Mouse (Mus musculus): ENCODE results near the gene Ndst2. TPM values are rescaled to one million over a fixed set of nuclear protein-coding genes. Genes with fewer than 3 reads are reported as not detected.

Ndst2 gene
- polyA plus RNA-seq, 1 experiment from 2014 or later: 25.6 TPM

DNA sequence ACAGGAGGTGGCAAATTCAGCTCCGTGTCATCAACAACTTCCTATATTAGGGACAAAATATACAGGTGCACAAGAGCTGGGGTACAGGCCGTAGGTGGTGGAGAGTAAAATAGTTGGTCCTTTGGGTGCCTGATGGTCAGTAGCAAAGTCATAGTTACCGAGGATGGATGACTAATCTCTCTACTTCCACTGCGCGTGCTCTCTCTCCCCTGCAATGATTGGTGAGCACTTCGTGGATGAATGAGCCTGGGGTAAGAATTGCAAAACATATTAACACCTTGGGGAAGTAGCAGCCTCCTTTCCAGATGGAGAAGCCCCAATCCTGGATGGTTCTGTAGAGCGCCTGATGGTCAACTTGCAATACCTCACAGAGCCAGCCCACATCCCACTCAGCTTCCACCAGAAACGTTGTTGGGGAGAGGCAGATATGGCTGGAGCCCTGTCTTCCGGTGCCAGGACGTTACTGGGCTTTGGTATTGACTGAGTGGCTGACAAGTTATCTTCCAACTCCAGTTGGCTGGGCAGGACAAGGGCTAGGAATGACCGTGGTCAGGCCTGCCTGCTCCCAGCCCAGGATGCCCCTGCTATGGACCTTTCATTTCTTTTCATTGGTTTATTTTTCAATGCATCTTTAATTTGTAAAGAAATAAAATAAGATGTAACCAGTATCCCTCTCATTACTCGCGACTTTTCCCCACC, 40.0 kb downstream of the Ndst2 start:
- Histone ChIP-seq H3K4me1 (ENCODE audit: control insufficient read depth, insufficient read depth, low read length) (peaks cover 19% of the 10 kb centered on the region), H3K36me3 (ENCODE audit: control insufficient read depth, insufficient read depth, low read length) (peaks cover 17% of the 10 kb centered on the region; the same call in 1 of the 2 replicates), H3K27me3 (ENCODE audit: control insufficient read depth, insufficient read depth, low read length) (no peaks in the 10 kb centered on the region), H3K9me3 (ENCODE audit: control insufficient read depth, low read length) (no peaks in the 10 kb centered on the region), H3K27ac (replicated peaks; ENCODE audit: low read depth, low read length) (peak overlapping the region; percentile 93), H3K4me2 (ENCODE audit: low read depth, severe bottlenecking) (peak overlapping the region; percentile 75), H3K9ac (ENCODE audit: low read length) (peak overlapping the region; percentile 83), H3K4me3 (ENCODE audit: low read depth, low read length) (peak overlapping the region; percentile 72)
- 49% methylated on average over 13 of the region's 13 CpGs for WGBS
- peak; percentile 37 for ATAC-seq (ENCODE audit: insufficient number of reproducible peaks, low FRiP score, low TSS enrichment, low read depth)
- DNase-seq (ENCODE audit: low spot score): no peak

- WGBS: 95% methylated on average over 10 of the region's 10 CpGs
- H3K4me2 ChIP-seq (ENCODE audit: low read depth, severe bottlenecking): no peak overlapping the region
- H3K36me3 ChIP-seq (ENCODE audit: control insufficient read depth, insufficient read depth, low read length): peaks cover 23% of the 10 kb centered on the region; the same call in 1 of the 2 replicates
- H3K27ac ChIP-seq (replicated peaks; ENCODE audit: low read depth, low read length): no peak overlapping the region
- ATAC-seq (ENCODE audit: insufficient number of reproducible peaks, low FRiP score, low TSS enrichment, low read depth) (no peak), DNase-seq (ENCODE audit: low spot score) (no peak)
- no peak overlapping the region for H3K9ac ChIP-seq (ENCODE audit: low read length)
- H3K4me3 ChIP-seq (ENCODE audit: low read depth, low read length): no peak overlapping the region
- H3K27me3 ChIP-seq (ENCODE audit: control insufficient read depth, insufficient read depth, low read length): no peaks in the 10 kb centered on the region
- H3K9me3 ChIP-seq (ENCODE audit: control insufficient read depth, low read length): no peaks in the 10 kb centered on the region
- peaks cover 19% of the 10 kb centered on the region for H3K4me1 ChIP-seq (ENCODE audit: control insufficient read depth, insufficient read depth, low read length)
These were observed 40.7 kb downstream of the Ndst2 start for GRCm38 (mm10) chr14:20693589-20694101.

- peaks cover 28% of the 10 kb centered on the region for H3K36me3 ChIP-seq (ENCODE audit: control insufficient read depth, insufficient read depth, low read length)
These were observed 42.6 kb downstream of the Ndst2 start for GRCm38 (mm10) chr14:20691772-20692171.

GRCm38 (mm10) chr14:20689009-20689408, 45.4 kb downstream of the Ndst2 start:
- no peak for DNase-seq (ENCODE audit: low spot score)
- Histone ChIP-seq H3K4me2 (ENCODE audit: low read depth, severe bottlenecking) (no peak overlapping the region), H3K4me3 (ENCODE audit: low read depth, low read length) (no peak overlapping the region), H3K9me3 (ENCODE audit: control insufficient read depth, low read length) (no peaks in the 10 kb centered on the region), H3K9ac (ENCODE audit: low read length) (no peak overlapping the region), H3K27me3 (ENCODE audit: control insufficient read depth, insufficient read depth, low read length) (no peaks in the 10 kb centered on the region), H3K4me1 (ENCODE audit: control insufficient read depth, insufficient read depth, low read length) (no peaks in the 10 kb centered on the region), H3K36me3 (ENCODE audit: control insufficient read depth, insufficient read depth, low read length) (peaks cover 46% of the 10 kb centered on the region), H3K27ac (replicated peaks; ENCODE audit: low read depth, low read length) (no peak overlapping the region)
- WGBS: 92% methylated on average over 2 of the region's 2 CpGs
- no peak for ATAC-seq (ENCODE audit: insufficient number of reproducible peaks, low FRiP score, low TSS enrichment, low read depth)

More at GRCm38 (mm10) chr14:20691772-20692171, 42.6 kb downstream of the Ndst2 start:
- no peaks in the 10 kb centered on the region for H3K9me3 ChIP-seq (ENCODE audit: control insufficient read depth, low read length)
- ATAC-seq (ENCODE audit: insufficient number of reproducible peaks, low FRiP score, low TSS enrichment, low read depth) (no peak), DNase-seq (ENCODE audit: low spot score) (no peak)
- H3K27me3 ChIP-seq (ENCODE audit: control insufficient read depth, insufficient read depth, low read length): no peaks in the 10 kb centered on the region
- no peak overlapping the region for H3K4me2 ChIP-seq (ENCODE audit: low read depth, severe bottlenecking)
- H3K4me1 ChIP-seq (ENCODE audit: control insufficient read depth, insufficient read depth, low read length): peaks cover 13% of the 10 kb centered on the region
- H3K9ac ChIP-seq (ENCODE audit: low read length): no peak overlapping the region
- H3K27ac ChIP-seq (replicated peaks; ENCODE audit: low read depth, low read length): no peak overlapping the region
- no peak overlapping the region for H3K4me3 ChIP-seq (ENCODE audit: low read depth, low read length)
- WGBS: 94% methylated on average over 6 of the region's 6 CpGs

- DNase-seq (ENCODE audit: low spot score) (no peak), ATAC-seq (ENCODE audit: insufficient number of reproducible peaks, low FRiP score, low TSS enrichment, low read depth) (no peak)
- Histone ChIP-seq H3K27ac (replicated peaks; ENCODE audit: low read depth, low read length) (no peak overlapping the region), H3K27me3 (ENCODE audit: control insufficient read depth, insufficient read depth, low read length) (no peaks in the 10 kb centered on the region), H3K4me2 (ENCODE audit: low read depth, severe bottlenecking) (no peak overlapping the region), H3K9ac (ENCODE audit: low read length) (no peak overlapping the region), H3K9me3 (ENCODE audit: control insufficient read depth, low read length) (no peaks in the 10 kb centered on the region), H3K4me1 (ENCODE audit: control insufficient read depth, insufficient read depth, low read length) (no peaks in the 10 kb centered on the region), H3K4me3 (ENCODE audit: low read depth, low read length) (no peak overlapping the region), H3K36me3 (ENCODE audit: control insufficient read depth, insufficient read depth, low read length) (peaks cover 50% of the 10 kb centered on the region)
- 93% methylated on average over 3 of the region's 3 CpGs for WGBS
These were observed 47.8 kb downstream of the Ndst2 start for GRCm38 (mm10) chr14:20686576-20686975.

- Histone ChIP-seq H3K4me1 (ENCODE audit: control insufficient read depth, insufficient read depth, low read length) (no peaks in the 10 kb centered on the region), H3K4me3 (ENCODE audit: low read depth, low read length) (no peak overlapping the region), H3K9ac (ENCODE audit: low read length) (no peak overlapping the region), H3K4me2 (ENCODE audit: low read depth, severe bottlenecking) (no peak overlapping the region), H3K27ac (replicated peaks; ENCODE audit: low read depth, low read length) (no peak overlapping the region), H3K36me3 (ENCODE audit: control insufficient read depth, insufficient read depth, low read length) (peaks cover 51% of the 10 kb centered on the region), H3K27me3 (ENCODE audit: control insufficient read depth, insufficient read depth, low read length) (no peaks in the 10 kb centered on the region), H3K9me3 (ENCODE audit: control insufficient read depth, low read length) (no peaks in the 10 kb centered on the region)
- WGBS: 91% methylated on average over 3 of the region's 3 CpGs
- ATAC-seq (ENCODE audit: insufficient number of reproducible peaks, low FRiP score, low TSS enrichment, low read depth): no peak
- no peak for DNase-seq (ENCODE audit: low spot score)
These were observed 51.9 kb downstream of the Ndst2 start for GRCm38 (mm10) chr14:20682498-20682897.

DNA sequence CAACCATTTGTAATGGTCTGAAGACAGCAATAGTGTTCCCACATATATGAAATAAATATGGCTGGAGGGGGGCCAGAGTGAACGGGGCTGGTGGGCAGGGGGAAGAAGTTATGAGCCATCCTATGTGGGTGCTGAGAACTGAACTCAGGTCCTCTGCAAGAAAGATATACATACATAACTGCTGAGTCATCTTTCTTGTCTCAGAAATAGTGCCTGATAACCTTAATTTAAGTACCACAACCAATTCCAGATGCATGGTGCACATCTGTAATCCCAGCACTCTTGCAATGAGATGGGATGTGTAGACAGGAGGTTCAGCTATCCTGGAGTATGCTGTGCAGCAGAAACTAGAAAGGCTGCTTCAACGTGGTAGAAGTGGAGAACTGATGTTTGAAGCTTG, 52.6 kb downstream of the Ndst2 start:
- no peaks in the 10 kb centered on the region for H3K27me3 ChIP-seq (ENCODE audit: control insufficient read depth, insufficient read depth, low read length)
- no peaks in the 10 kb centered on the region for H3K4me1 ChIP-seq (ENCODE audit: control insufficient read depth, insufficient read depth, low read length)
- H3K27ac ChIP-seq (replicated peaks; ENCODE audit: low read depth, low read length): no peak overlapping the region
- H3K36me3 ChIP-seq (ENCODE audit: control insufficient read depth, insufficient read depth, low read length): peaks cover 51% of the 10 kb centered on the region
- WGBS: 92% methylated on average over 2 of the region's 2 CpGs
- no peak overlapping the region for H3K4me2 ChIP-seq (ENCODE audit: low read depth, severe bottlenecking)
- H3K9me3 ChIP-seq (ENCODE audit: control insufficient read depth, low read length): no peaks in the 10 kb centered on the region
- no peak overlapping the region for H3K9ac ChIP-seq (ENCODE audit: low read length)
- ATAC-seq (ENCODE audit: insufficient number of reproducible peaks, low FRiP score, low TSS enrichment, low read depth): no peak
- DNase-seq (ENCODE audit: low spot score): no peak
- no peak overlapping the region for H3K4me3 ChIP-seq (ENCODE audit: low read depth, low read length)

DNA sequence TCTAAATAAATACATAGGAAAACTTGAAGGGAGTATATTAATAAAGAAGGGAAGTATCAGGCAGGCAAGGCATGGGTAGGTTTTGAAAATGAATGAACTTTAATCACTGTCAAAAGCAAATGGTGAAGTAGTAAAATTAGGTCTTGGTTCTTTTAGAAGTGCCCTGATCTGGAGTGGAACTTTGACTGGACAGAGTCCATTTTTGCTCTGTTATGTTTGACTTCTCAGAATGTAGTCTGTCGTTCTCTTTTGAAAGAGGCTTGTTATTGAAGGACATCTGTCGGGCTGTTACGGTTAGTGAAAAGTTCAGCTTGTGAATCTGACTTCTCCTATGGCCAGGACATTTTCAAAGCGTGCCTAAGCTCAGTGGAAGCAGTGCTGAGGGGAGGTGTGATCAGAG, 56.5 kb downstream of the Ndst2 start:
- ATAC-seq (ENCODE audit: insufficient number of reproducible peaks, low FRiP score, low TSS enrichment, low read depth) (no peak), DNase-seq (ENCODE audit: low spot score) (no peak)
- Histone ChIP-seq H3K4me3 (ENCODE audit: low read depth, low read length) (no peak overlapping the region), H3K9ac (ENCODE audit: low read length) (no peak overlapping the region), H3K4me1 (ENCODE audit: control insufficient read depth, insufficient read depth, low read length) (no peaks in the 10 kb centered on the region; the same call in 1 of the 2 replicates), H3K4me2 (ENCODE audit: low read depth, severe bottlenecking) (no peak overlapping the region), H3K9me3 (ENCODE audit: control insufficient read depth, low read length) (no peaks in the 10 kb centered on the region), H3K36me3 (ENCODE audit: control insufficient read depth, insufficient read depth, low read length) (peaks cover 37% of the 10 kb centered on the region), H3K27ac (replicated peaks; ENCODE audit: low read depth, low read length) (no peak overlapping the region), H3K27me3 (ENCODE audit: control insufficient read depth, insufficient read depth, low read length) (no peaks in the 10 kb centered on the region)
- WGBS: 93% methylated on average over 4 of the region's 4 CpGs
